Mouse (Mus musculus) myocyte (in vitro differentiated cells): ENCODE measurements around the gene Schip1.

Source experiments
- CEBPB ChIP-seq: IDR thresholded peaks from 2 replicates; pipeline ENCODE4 v1.6.1; 2011; ENCODE audit warnings: mild to moderate bottlenecking, moderate library complexity; ENCODE audit not compliant: poor library complexity, insufficient read depth, severe bottlenecking
- E2F4 ChIP-seq: IDR thresholded peaks from one replicate; pipeline ENCODE4 v1.6.1; 2011; ENCODE audit warnings: mild to moderate bottlenecking, control low read depth, moderate library complexity; ENCODE audit not compliant: insufficient read depth
- MAX ChIP-seq: IDR thresholded peaks from one replicate; pipeline ENCODE4 v1.6.1; 2011; ENCODE audit warnings: low read depth, mild to moderate bottlenecking, control low read depth
- MYOG ChIP-seq, 3 experiments: IDR thresholded peaks; one replicate each; pipeline ENCODE4 v1.6.1; 2011; ENCODE audit warnings: control low read depth in 2 of 3, low read depth in 2 of 3, mild to moderate bottlenecking in 2 of 3; ENCODE audit not compliant: insufficient read length in 2 of 3, control insufficient read depth in 1 of 3, insufficient read depth in 1 of 3
- POLR2A ChIP-seq: IDR thresholded peaks from one replicate; pipeline ENCODE4 v1.6.1; 2011; ENCODE audit warnings: low read depth, mild to moderate bottlenecking, control low read depth, moderate library complexity; ENCODE audit not compliant: insufficient read length
- POLR2AphosphoS2 ChIP-seq: IDR thresholded peaks from one replicate; pipeline ENCODE4 v1.6.1; 2011; ENCODE audit warnings: low read depth, control low read depth; ENCODE audit not compliant: insufficient read length
- TCF12 ChIP-seq: IDR thresholded peaks from one replicate; pipeline ENCODE4 v1.6.1; 2011; ENCODE audit warnings: mild to moderate bottlenecking, control low read depth; ENCODE audit not compliant: poor library complexity, insufficient read depth, severe bottlenecking
- USF1 ChIP-seq: IDR thresholded peaks from one replicate; pipeline ENCODE4 v1.6.1; 2011; ENCODE audit warnings: low read depth, mild to moderate bottlenecking, control low read depth, moderate library complexity

- TF ChIP-seq MAX, result no peak
- no peak for TF ChIP-seq USF1
- TF ChIP-seq TCF12, result no peak
- no peak for TF ChIP-seq POLR2A
- no peak for TF ChIP-seq POLR2AphosphoS2
- no peak for TF ChIP-seq CEBPB
- no peak for TF ChIP-seq E2F4
- TF ChIP-seq MYOG (IDR thresholded peaks at IDR 0.05; ENCODE audit: control insufficient read depth in 1 of 3, insufficient read depth in 1 of 3, insufficient read length in 2 of 3, low read depth in 2 of 3), result peak in 1 of 3 experiments; percentile 22
These were observed 481.3 kb downstream of the Schip1 start for GRCm38 (mm10) chr3:68545898-68546297.
